Comparison of ENCODE assay signal across 8 mouse cellular contexts in genomic region chr12:32953066-32953465, GRCm38 (mm10). TPM values are rescaled to one million over a fixed set of nuclear protein-coding genes. Genes with fewer than 3 reads are reported as not detected.
A peak's percentile ranks its signal among the peaks of the same experiment; 100 is the strongest.
DNase-seq lines count a peak whose midpoint lies in the region; ATAC-seq and TF ChIP-seq lines count a peak whose summit lies in the region.

No protein-coding gene starts in this region.

- no peak for ATAC-seq in liver, embryonic 11.5 days (replicated peaks; ENCODE audit: low FRiP score)
- no peak for ATAC-seq in stomach, postnatal 0 days (ENCODE audit: low FRiP score, low TSS enrichment)
- no peak for ATAC-seq in CD4-positive, CD25-positive, alpha-beta regulatory T cell, adult 4 months
- ATAC-seq in erythroid progenitor cell, adult 5-6 weeks (replicated peaks; ENCODE audit: low FRiP score, poor library complexity, severe bottlenecking) = no peak

- H3K9ac ChIP-seq in liver, embryonic 11.5 days (ENCODE audit: low read depth, low read length) = peak overlapping the region; percentile 77
- H3K9ac ChIP-seq in stomach, postnatal 0 days (ENCODE audit: low read length) = peak overlapping the region; percentile 61

- no peaks in the 10 kb centered on the region for H3K36me3 ChIP-seq in thymus, adult 2 months (ENCODE audit: control insufficient read depth, insufficient read depth, low read length)
- H3K36me3 ChIP-seq in liver, embryonic 11.5 days (ENCODE audit: control insufficient read depth, insufficient read depth, low read length) = no peaks in the 10 kb centered on the region
- H3K36me3 ChIP-seq in stomach, postnatal 0 days (ENCODE audit: control insufficient read depth, insufficient read depth, low read length) = no peaks in the 10 kb centered on the region

- H3K27ac ChIP-seq in thymus, adult 2 months (ENCODE audit: control insufficient read depth, insufficient read depth, low read length) = peak overlapping the region; percentile 59; the same call in 1 of the 2 replicates
- peak overlapping the region; percentile 94; the same call in 1 of the 2 replicates for H3K27ac ChIP-seq in liver, embryonic 11.5 days (ENCODE audit: low read depth, low read length)
- peak overlapping the region; percentile 99 for H3K27ac ChIP-seq in stomach, postnatal 0 days (replicated peaks)

- H3K4me2 ChIP-seq in liver, embryonic 11.5 days = peak overlapping the region; percentile 85
- peak overlapping the region; percentile 63 for H3K4me2 ChIP-seq in stomach, postnatal 0 days (replicated peaks; ENCODE audit: low read depth)

- H3K4me3 ChIP-seq in thymus, adult 2 months (ENCODE audit: control insufficient read depth, insufficient read depth, low read length) = peak overlapping the region; percentile 96
- peak overlapping the region; percentile 82 for H3K4me3 ChIP-seq in liver, embryonic 11.5 days (ENCODE audit: low read depth, low read length)
- peak overlapping the region; percentile 82 for H3K4me3 ChIP-seq in stomach, postnatal 0 days (ENCODE audit: low read depth, low read length)

- DNase-seq in cerebellum, adult 9-10 months = peak; percentile 54
- no peak for DNase-seq in cerebellum, adult 9-11 months
- DNase-seq in thymus, adult 2 months = no peak
- DNase-seq in thymus, postnatal 4 days = no peak
- DNase-seq in liver, embryonic 11.5 days (ENCODE audit: low spot score) = no peak
- DNase-seq in stomach, postnatal 0 days (ENCODE audit: low spot score) = no peak

- TF ChIP-seq EP300 in stomach, postnatal 0 days (optimal IDR thresholded peaks at IDR 0.05) = no peak

- TF ChIP-seq POLR2A in thymus, adult 2 months (IDR thresholded peaks at IDR 0.05; ENCODE audit: control insufficient read depth, extremely low read depth, insufficient read depth, low read length, poor library complexity) = no peak

- no peaks in the 10 kb centered on the region for H3K9me3 ChIP-seq in liver, embryonic 11.5 days (ENCODE audit: control insufficient read depth, low read length)
- H3K9me3 ChIP-seq in stomach, postnatal 0 days (ENCODE audit: control insufficient read depth, low read length) = no peaks in the 10 kb centered on the region

- no peak for TF ChIP-seq CTCF in thymus, adult 2 months (IDR thresholded peaks at IDR 0.05; ENCODE audit: borderline replicate concordance, control insufficient read depth, extremely low read depth, insufficient read depth, low read length, poor library complexity)
- no peak for TF ChIP-seq CTCF in stomach, postnatal 0 days (IDR thresholded peaks at IDR 0.05; ENCODE audit: low read depth)

- H3K27me3 ChIP-seq in thymus, adult 2 months (ENCODE audit: control insufficient read depth, insufficient read depth, low read length) = no peaks in the 10 kb centered on the region
- no peaks in the 10 kb centered on the region for H3K27me3 ChIP-seq in liver, embryonic 11.5 days (replicated peaks; ENCODE audit: control insufficient read depth, insufficient read depth, low read length)
- no peaks in the 10 kb centered on the region for H3K27me3 ChIP-seq in stomach, postnatal 0 days (ENCODE audit: control insufficient read depth, insufficient read depth, low read length)

- 16% methylated on average over 6 of the region's 6 CpGs for WGBS in thymus, adult 2 months
- 9% methylated on average over 6 of the region's 6 CpGs for WGBS in liver, embryonic 11.5 days
- WGBS in stomach, postnatal 0 days = 18% methylated on average over 6 of the region's 6 CpGs

- peaks cover 4% of the 10 kb centered on the region for H3K4me1 ChIP-seq in thymus, adult 2 months (replicated peaks; ENCODE audit: control insufficient read depth, insufficient read depth, low read length)
- H3K4me1 ChIP-seq in liver, embryonic 11.5 days (replicated peaks; ENCODE audit: control insufficient read depth, insufficient read depth, low read length) = peaks cover 13% of the 10 kb centered on the region
- H3K4me1 ChIP-seq in stomach, postnatal 0 days (replicated peaks; ENCODE audit: control insufficient read depth, insufficient read depth) = peaks cover 4% of the 10 kb centered on the region; the same call in 1 of the 2 replicates

RNA-seq across cellular contexts. Expression of gene Sypl, which starts 0.6 kb away (rescaled TPM):
- polyA plus RNA-seq in thymus, adult 2 months (2012; rRNA removed) = 44.8 and 62.4 TPM in 2 replicates
- polyA plus RNA-seq in liver, embryonic 11.5 days (2014; fragmentation: Nextera tagmentation; extraction: Ambion mirVana) = 72.6 and 75.2 TPM in 2 replicates
- polyA plus RNA-seq in stomach, postnatal 0 days (2015; fragmentation: Nextera tagmentation; extraction: Ambion mirVana) = 172 and 177 TPM in 2 replicates
- 10 to 100 TPM; 69.7 to 85.3 TPM for polyA plus RNA-seq in CD4-positive, CD25-positive, alpha-beta regulatory T cell, adult 4 months (2017; shearing (Covaris generic))
- 32.1 and 35.6 TPM in 2 replicates for total RNA-seq in erythroid progenitor cell, adult 5-6 weeks (2015; ENCODE audit: low replicate concordance)
- total RNA-seq in erythroid progenitor cell, adult 5-6 weeks (2017; ENCODE audit: low replicate concordance) = 24.4 and 27.0 TPM in 2 replicates
